Mouse (Mus musculus): ENCODE measurements around the gene Nrn1l. TPM values are rescaled to one million over a fixed set of nuclear protein-coding genes. Genes with fewer than 3 reads are reported as not detected.

Nrn1l gene
- not detected for polyA plus RNA-seq (2017; shearing (Covaris generic))

GRCm38 (mm10) chr8:105893339-105893738 lies at the start of gene Nrn1l:
Gene Nrn1l (plus strand): TSS chr8:105893567.

DNA sequence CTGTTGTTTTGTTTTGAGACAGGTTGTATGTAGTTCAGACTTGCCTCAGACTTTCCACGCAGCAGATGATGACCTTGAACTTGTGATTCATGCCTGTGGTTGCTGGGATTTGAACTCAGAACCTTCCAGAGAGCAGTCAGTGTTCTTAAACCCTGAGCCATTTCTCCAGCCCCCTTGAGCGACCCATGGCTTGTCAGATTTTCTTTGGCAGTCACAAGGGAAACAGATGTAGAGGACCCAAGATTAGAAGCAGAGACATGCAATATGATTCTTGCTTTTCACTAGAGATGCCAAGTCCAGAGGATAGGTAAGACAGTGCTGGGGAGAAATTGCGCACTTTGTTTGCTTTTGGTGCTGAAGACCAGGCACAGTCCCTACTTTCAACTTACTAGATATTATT lies 40.2 kb upstream of the Nrn1l start, which contains the start of gene Cenpt:
TSS of gene Cenpt (minus strand) at position 101 of the 400 bp plus-strand sequence.

GRCm38 (mm10) chr8:105854715-105855216 lies 38.6 kb upstream of the Nrn1l start, which contains the start of gene Thap11:
Gene Thap11 (plus strand): TSS chr8:105855132.

GRCm38 (mm10) chr8:105860143-105860981 lies 33.0 kb upstream of the Nrn1l start, which contains the start of gene Nutf2:
Gene Nutf2 (plus strand): TSS chr8:105860580.

DNA sequence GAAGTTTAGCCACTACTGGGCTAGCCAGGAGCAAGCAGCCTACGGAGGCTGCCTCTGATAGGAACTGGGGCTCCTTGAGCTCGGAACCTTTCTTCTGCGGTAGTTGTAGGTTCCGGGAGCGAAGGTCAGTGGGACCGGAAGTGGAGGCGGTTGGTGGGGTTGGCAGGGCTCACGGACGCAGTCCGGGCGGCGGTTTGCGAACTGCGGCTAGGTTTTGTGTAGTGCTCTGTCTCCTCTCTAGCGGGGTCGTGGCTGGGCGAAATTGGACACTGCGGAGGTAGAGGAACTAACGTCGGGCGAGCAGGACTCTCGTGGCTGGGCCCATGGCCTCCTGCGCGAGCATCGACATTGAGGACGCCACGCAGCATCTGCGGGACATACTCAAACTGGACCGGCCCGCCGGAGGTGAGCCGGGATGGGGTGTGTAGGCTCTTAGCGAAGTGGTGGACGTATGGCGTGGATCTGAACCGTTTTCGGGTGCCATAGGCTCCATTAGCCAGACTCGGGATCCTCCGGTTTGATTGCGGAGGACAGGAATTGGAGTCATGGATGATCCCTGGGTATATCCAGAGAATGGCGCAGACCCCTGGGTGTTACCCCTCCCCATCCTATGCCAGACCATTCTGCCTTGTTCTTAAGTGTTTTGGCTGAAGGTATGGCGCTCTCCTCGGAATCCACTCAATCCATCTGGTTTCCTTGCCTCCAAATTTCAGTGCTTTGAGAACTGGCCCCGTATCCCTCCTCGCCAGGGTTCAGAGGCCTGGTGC lies 12.4 kb upstream of the Nrn1l start, which contains the start of gene Edc4:
TSS of gene Edc4 (plus strand) at position 128 of the 767 bp plus-strand sequence.

GRCm38 (mm10) chr8:105900180-105900940 lies 7.0 kb downstream of the Nrn1l start, which contains the start of gene Pskh1:
Gene Pskh1 (plus strand): TSS chr8:105900441.

GRCm38 (mm10) chr8:105933762-105934161 lies 40.4 kb downstream of the Nrn1l start, which contains the start of gene Ctrl:
Gene Ctrl (minus strand): TSS chr8:105933862.

GRCm38 (mm10) chr8:105938306-105938669 lies 44.9 kb downstream of the Nrn1l start, which contains the start of gene Psmb10:
Gene Psmb10 (minus strand): TSS chr8:105938444.

GRCm38 (mm10) chr8:105943321-105943739 lies 50.0 kb downstream of the Nrn1l start, which contains the start of gene Lcat:
Gene Lcat (minus strand): TSS chr8:105943382.

Other genes with a start within 250 kb of the Nrn1l start
- gene Carmil2, start 207.3 kb upstream of the Nrn1l start, polyA plus RNA-seq (2017; shearing (Covaris generic)), result 88.2 TPM
- 75.5 TPM for gene Acd, start 192.5 kb upstream of the Nrn1l start, polyA plus RNA-seq (2017; shearing (Covaris generic))
- 30.0 TPM for gene Pard6a, start 192.4 kb upstream of the Nrn1l start, polyA plus RNA-seq (2017; shearing (Covaris generic))
- gene 4933405L10Rik, start 185.9 kb upstream of the Nrn1l start, polyA plus RNA-seq (2017; shearing (Covaris generic)), result not detected
- 2.7 TPM for gene Enkd1, start 185.4 kb upstream of the Nrn1l start, polyA plus RNA-seq (2017; shearing (Covaris generic))
- gene Gfod2, start 134.9 kb upstream of the Nrn1l start, polyA plus RNA-seq (2017; shearing (Covaris generic)), result 5.1 TPM
- 50.6 TPM for gene Ranbp10, start 66.2 kb upstream of the Nrn1l start, polyA plus RNA-seq (2017; shearing (Covaris generic))
- gene Tsnaxip1, start 65.8 kb upstream of the Nrn1l start, polyA plus RNA-seq (2017; shearing (Covaris generic)), result not detected
- 14.2 TPM for gene Cenpt, start 40.3 kb upstream of the Nrn1l start, polyA plus RNA-seq (2017; shearing (Covaris generic))
- gene Thap11, start 38.4 kb upstream of the Nrn1l start, polyA plus RNA-seq (2017; shearing (Covaris generic)), result 14.2 TPM
- gene Nutf2, start 33.0 kb upstream of the Nrn1l start, polyA plus RNA-seq (2017; shearing (Covaris generic)), result 12.5 TPM
- 74.2 TPM for gene Edc4, start 12.7 kb upstream of the Nrn1l start, polyA plus RNA-seq (2017; shearing (Covaris generic))
- 18.0 TPM for gene Pskh1, start 6.9 kb downstream of the Nrn1l start, polyA plus RNA-seq (2017; shearing (Covaris generic))
- gene Ctrl, start 40.3 kb downstream of the Nrn1l start, polyA plus RNA-seq (2017; shearing (Covaris generic)), result 0.72 TPM
- 214 TPM for gene Psmb10, start 44.9 kb downstream of the Nrn1l start, polyA plus RNA-seq (2017; shearing (Covaris generic))
- gene Lcat, start 49.8 kb downstream of the Nrn1l start, polyA plus RNA-seq (2017; shearing (Covaris generic)), result 0.27 TPM
- gene Slc12a4, start 72.5 kb downstream of the Nrn1l start, polyA plus RNA-seq (2017; shearing (Covaris generic)), result 13.7 TPM
- gene Dpep3, start 85.9 kb downstream of the Nrn1l start, polyA plus RNA-seq (2017; shearing (Covaris generic)), result not detected
- 37.3 TPM for gene Dus2, start 97.8 kb downstream of the Nrn1l start, polyA plus RNA-seq (2017; shearing (Covaris generic))
- not detected for gene Dpep2nb, start 112.4 kb downstream of the Nrn1l start, polyA plus RNA-seq (2017; shearing (Covaris generic))
- 7.9 TPM for gene Ddx28, start 118.3 kb downstream of the Nrn1l start, polyA plus RNA-seq (2017; shearing (Covaris generic))
- 184 TPM for gene Nfatc3, start 165.3 kb downstream of the Nrn1l start, polyA plus RNA-seq (2017; shearing (Covaris generic))
- gene Esrp2, start 243.4 kb downstream of the Nrn1l start, polyA plus RNA-seq (2017; shearing (Covaris generic)), result 0.14 TPM